Mouse (Mus musculus) layer of hippocampus, postnatal 10 days (tissue): ENCODE data around the gene Cul9. TPM values are rescaled to one million over a fixed set of nuclear protein-coding genes. Genes with fewer than 3 reads are reported as not detected.

Source experiments
- DNase-seq, 2 experiments: peaks; one replicate each; pipeline ENCODE4 v3.0.0; 2021; ENCODE audit warnings: low spot score in 2 of 2
- microRNA-seq, 2 experiments: library from miRNA; unstranded; fragments of <30 nt; microRNA quantifications; one replicate each; pipeline ENCODE4 v1.2.0; 2021
- total RNA-seq, 2 experiments: library from RNA; stranded (reverse); gene quantifications; 2 replicates each; pipeline ENCODE4 v1.2.3; 2021

Cul9 gene
- total RNA-seq, 2 experiments from 2014 or later, result 42.1 to 52.6 TPM

- no peak for DNase-seq
Observed at GRCm38 (mm10) chr17:46453970-46454411, 92.2 kb downstream of the Cul9 start.

- DNase-seq, result no peak
Observed at GRCm38 (mm10) chr17:46453302-46453948, 92.8 kb downstream of the Cul9 start.

- no peak for DNase-seq
Observed at GRCm38 (mm10) chr17:46452683-46453082, 93.5 kb downstream of the Cul9 start.

Small RNAs within 50 kb of the gene (microRNA-seq; reads per million reads assigned to microRNA genes)
- 1.4 to 2.2 reads per million in 2 experiments for gene Mir6976

Other genes with a start within 250 kb of the Cul9 start
- 10 to 100 TPM; 44.4 to 52.4 TPM for gene Dlk2, start 249.0 kb downstream of the Cul9 start, total RNA-seq
- 1 to 10 TPM; 9.3 to 9.6 TPM for gene Abcc10, start 218.0 kb downstream of the Cul9 start, total RNA-seq
- gene Zfp318, start 162.7 kb downstream of the Cul9 start, total RNA-seq, result 10 to 100 TPM; 78.1 to 81.5 TPM
- 1 to 10 TPM; 3.0 to 4.4 TPM for gene Crip3, start 117.5 kb downstream of the Cul9 start, total RNA-seq
- gene Slc22a7, start 107.9 kb downstream of the Cul9 start, total RNA-seq, result under 1 TPM; 0.48 to 0.76 TPM
- 100 to 1,000 TPM; 106 to 107 TPM for gene Ttbk1, start 58.7 kb downstream of the Cul9 start, total RNA-seq
- gene Dnph1, start 49.7 kb downstream of the Cul9 start, total RNA-seq, result 1 to 10 TPM; 6.0 to 7.6 TPM
- gene Srf, start 9.8 kb upstream of the Cul9 start, total RNA-seq, result 10 to 100 TPM; 46.4 to 53.9 TPM
- gene Ptk7, start 83.1 kb upstream of the Cul9 start, total RNA-seq, result 10 to 100 TPM; 16.4 to 18.9 TPM
- 10 to 100 TPM; 13.4 to 14.0 TPM for gene Klc4, start 99.6 kb upstream of the Cul9 start, total RNA-seq
- gene Mrpl2, start 99.8 kb upstream of the Cul9 start, total RNA-seq, result 10 to 100 TPM; 52.4 to 54.0 TPM
- 10 to 100 TPM; 33.6 to 35.0 TPM for gene Cul7, start 103.9 kb upstream of the Cul9 start, total RNA-seq
- gene Rrp36, start 128.0 kb upstream of the Cul9 start, total RNA-seq, result 10 to 100 TPM; 18.0 to 20.7 TPM
- gene Mea1, start 132.4 kb upstream of the Cul9 start, total RNA-seq, result 100 to 1,000 TPM; 118 TPM
- 100 to 1,000 TPM; 153 to 160 TPM for gene Klhdc3, start 134.5 kb upstream of the Cul9 start, total RNA-seq
- 10 to 100 TPM; 91.8 to 94.1 TPM for gene Ppp2r5d, start 158.7 kb upstream of the Cul9 start, total RNA-seq
- 10 to 100 TPM; 28.4 to 33.9 TPM for gene Pex6, start 165.1 kb upstream of the Cul9 start, total RNA-seq
- gene Gnmt, start 182.8 kb upstream of the Cul9 start, total RNA-seq, result under 1 TPM; 0.33 to 0.59 TPM
- gene Cnpy3, start 205.8 kb upstream of the Cul9 start, total RNA-seq, result 10 to 100 TPM; 48.2 to 56.3 TPM
- gene Ptcra, start 217.3 kb upstream of the Cul9 start, total RNA-seq, result not detected
- gene 2310039H08Rik, start 226.2 kb upstream of the Cul9 start, total RNA-seq, result 10 to 100 TPM; 15.0 to 17.1 TPM
- 10 to 100 TPM; 54.3 to 57.4 TPM for gene Rpl7l1, start 236.3 kb upstream of the Cul9 start, total RNA-seq